Mouse (Mus musculus): ENCODE results near the gene Prickle1.

DNA sequence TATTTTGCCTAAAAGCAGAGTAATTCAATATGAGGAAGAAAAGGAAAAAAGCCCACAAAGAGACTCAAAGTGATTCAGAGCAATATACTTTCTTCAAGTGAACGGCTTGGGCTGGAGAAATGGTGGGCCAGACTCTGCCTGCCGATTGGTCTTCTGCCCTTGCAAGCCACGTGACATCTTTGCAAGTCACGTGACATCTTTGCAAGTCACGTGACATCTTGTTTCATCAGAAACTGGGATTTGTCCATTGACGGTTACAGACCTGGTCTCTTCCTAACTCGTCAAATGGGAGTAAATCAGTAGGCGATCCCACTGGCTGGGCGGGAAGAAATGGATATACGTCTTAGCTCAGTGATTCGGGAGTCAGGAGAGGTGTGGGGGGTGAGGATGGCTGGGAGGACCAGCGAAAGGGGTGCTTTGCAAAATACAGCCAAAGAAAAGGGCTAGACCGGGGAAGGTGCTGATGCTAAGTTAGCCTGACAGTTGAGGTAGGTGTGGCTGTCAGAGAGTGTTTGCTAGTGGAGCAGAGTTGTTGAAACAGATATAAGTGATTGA, 5.8 kb upstream of the Prickle1 start:
- TF ChIP-seq CTCF (IDR thresholded peaks at IDR 0.05; ENCODE audit: control insufficient read depth, insufficient read depth, insufficient read length) (no peak), CEBPB (IDR thresholded peaks at IDR 0.05; ENCODE audit: low read depth) (no peak)
